Mouse (Mus musculus): ENCODE measurements around the gene C1ra. TPM values are rescaled to one million over a fixed set of nuclear protein-coding genes. Genes with fewer than 3 reads are reported as not detected.
A peak's percentile ranks its signal among the peaks of the same experiment; 100 is the strongest.
"Not testable (repeated sequence)": the region's sequence is repeated elsewhere in the genome, so short reads cannot be mapped to it uniquely, and the experiment has no call there.

Gene C1ra
- total RNA-seq, 2 experiments from 2014 or later: 6.9 to 8.8 TPM

DNA sequence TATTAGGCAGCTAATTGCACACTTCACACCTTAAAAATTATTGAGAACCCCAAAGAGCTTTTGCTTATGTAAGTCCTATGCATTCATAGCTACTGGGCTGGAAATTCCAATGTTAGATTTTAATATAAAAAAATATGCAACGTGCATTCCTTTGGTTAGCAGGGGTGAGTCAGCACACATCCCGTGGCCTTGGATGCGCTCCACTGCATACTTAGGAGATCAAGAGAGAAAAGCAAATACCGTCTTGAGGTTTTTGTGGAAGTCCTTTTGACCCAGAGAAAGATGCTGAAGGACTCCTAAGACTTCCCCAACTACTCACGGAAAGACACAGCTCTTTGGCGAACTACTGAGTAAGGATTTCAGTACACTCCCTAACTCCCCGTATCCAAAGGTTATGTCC lies 27.4 kb upstream of the C1ra start:
- no peak for DNase-seq
- intact Hi-C loops (cut with DNase I): loop anchor here (5.0 kb wide), 1 partner anchor 57 kb away; the partner anchor contains the start of gene C1s1

DNA sequence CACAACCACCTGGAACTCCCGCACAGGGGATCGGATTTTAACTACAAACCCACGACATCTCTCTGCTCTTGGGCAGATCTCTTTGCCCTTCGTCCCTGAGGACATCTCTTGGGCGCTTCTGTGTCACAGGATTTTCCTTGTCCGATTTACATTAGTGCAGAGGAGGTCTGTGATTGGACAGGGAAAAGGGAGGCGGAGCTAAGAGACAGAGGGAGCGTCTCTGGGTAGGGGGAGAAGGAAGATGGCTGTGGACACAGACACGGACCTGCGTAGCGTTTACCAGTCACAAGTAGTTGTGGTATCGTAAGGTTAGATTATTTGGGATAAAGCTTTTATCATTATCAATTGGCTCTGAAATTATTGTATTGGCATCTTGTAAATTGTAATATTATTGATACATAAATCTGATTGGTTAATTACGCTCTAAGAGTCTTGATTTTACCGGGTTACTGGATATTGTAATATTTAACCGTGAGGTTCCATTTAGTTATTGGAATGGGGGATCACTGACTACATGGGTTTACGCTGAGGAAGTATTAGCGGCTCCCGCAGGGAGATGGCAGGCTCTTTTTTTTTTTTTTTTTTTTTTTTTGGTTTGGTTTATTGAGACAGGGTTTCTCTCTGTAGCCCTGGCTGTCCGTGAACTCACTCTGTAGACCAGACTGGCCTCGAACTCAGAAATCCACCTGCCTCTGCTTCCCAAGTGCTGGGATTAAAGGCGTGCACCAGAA lies 26.6 kb upstream of the C1ra start:
- DNase-seq: no peak
- intact Hi-C loops (cut with DNase I): no loop called here

DNA sequence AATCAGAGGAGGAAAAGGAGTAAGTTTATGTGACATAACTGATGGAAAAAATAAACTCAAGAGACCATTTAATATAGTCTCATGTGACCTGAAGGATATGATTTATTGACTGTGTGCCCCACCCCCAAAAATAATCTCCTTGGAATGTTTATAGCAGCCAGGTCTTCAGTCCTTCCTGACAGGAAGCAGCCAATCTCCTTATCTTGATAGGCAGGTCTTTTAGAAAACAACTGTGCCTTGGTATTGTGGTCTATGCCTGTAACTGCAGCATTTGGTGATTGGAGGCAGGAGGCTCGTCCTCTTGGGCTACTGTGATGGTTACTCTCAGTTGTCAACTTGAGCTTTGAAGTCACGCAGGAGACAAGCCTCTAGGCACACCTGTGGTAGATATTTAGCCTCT lies 24.7 kb upstream of the C1ra start:
- DNase-seq: no peak
- intact Hi-C loops (cut with DNase I): no loop called here

DNA sequence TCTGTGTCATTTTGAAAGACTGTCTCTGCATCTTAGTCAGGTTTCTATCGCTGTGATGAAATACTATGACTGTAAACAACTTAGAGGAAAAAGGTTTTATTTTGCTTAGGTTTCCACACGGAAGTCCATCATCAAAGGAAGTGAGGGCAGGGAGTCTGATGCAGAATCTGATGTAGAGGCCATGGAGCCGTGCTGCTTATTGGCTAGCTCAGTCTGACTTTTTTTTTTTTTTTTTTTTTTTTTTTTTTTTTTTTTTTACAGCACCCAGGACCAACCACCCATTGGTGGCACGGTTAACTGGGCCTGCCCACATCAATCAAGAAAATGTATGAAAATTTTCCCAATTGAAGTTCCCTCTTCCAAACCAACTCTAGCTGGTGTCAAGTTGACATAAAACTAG lies 23.3 kb upstream of the C1ra start:
- no peak for DNase-seq
- intact Hi-C loops (cut with DNase I): no loop called here

DNA sequence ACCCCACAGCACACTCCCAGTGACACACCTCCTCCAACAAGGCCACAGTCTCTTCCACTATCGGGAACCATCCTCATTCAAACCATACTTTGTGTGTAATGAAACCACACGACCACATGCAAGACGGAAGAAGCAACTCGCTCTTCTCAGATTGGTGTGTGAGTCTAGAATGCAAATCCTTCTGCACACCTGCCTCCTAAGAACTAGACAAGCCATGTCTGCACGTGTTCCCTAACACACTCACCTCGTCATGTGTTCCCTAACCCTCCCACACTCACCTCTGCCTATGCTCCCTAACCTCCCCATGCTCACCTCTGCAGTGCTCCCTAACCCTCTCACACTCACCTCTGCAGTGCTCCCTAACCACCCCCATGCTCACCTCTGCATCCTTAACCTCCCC lies 20.8 kb upstream of the C1ra start:
- intact Hi-C loops (cut with DNase I): loop anchor here (10.0 kb wide), 1 partner anchor 263 kb away; the partner anchor contains the start of genes Atn1 and Gm45234
- DNase-seq: no peak

DNA sequence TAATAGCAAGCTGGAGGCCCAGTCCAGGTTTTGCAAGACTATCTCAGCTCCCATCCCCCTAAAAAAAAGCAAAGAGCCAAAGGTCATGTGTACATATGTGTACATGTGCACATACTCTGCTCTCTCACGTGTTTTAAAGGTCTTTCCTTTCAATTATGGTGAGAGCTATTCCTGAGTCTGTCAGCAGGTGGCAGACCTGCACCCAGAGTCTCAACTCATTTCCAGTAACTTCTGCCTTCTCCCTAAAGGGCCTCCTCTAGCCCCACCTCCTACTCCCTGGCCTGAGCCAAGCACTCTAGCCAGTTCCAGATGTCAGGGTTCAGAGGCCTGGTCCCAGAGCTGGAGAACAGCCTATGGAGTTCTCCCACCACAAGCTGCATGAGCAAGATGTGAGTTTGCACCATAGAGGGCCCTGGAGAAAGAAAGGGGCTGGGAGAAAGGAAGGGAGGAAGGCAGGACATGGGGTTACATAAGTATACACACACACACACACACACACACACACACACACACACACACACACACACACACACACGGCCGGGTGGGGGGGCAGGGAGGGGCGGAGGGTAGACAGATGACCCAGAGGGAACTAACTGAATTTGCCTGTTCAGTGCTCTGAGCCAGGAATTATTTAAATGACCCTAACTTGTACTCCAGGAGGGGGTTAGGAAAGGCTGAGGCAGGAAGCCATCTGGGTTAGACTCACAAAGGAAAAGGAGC lies 19.2 kb upstream of the C1ra start, which contains the start of gene C1rl:
Gene C1rl, plus strand, starts transcription at position 272 of the 720 bp plus-strand sequence.
- intact Hi-C loops (cut with DNase I): loop anchor here (10.0 kb wide), 1 partner anchor 262 kb away; the partner anchor contains the start of genes Atn1 and Gm45234
- peak; percentile 87 to 90 for DNase-seq

DNA sequence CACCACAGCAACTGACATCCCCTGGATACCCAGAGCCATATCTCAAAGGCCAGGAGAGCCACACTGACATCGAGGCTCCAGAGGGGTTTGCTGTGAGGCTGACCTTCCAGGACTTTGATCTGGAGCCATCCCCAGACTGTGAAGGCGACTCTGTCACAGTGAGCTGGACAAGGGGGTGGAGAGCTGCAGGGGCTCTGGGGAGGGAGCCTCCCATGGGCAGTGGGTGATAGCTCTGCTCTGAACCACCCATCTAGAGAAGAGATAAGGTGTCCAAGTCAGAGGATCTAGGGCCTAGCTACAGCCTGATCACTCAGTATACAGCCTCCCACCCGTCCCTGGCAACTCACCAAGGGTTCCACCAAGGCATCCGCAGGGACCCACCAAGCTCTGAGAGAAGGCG lies 18.3 kb upstream of the C1ra start:
- intact Hi-C loops (cut with DNase I): loop anchor here (10.0 kb wide), 1 partner anchor 261 kb away; the partner anchor contains the start of genes Atn1 and Gm45234
- DNase-seq: peak; percentile 16 to 32

DNA sequence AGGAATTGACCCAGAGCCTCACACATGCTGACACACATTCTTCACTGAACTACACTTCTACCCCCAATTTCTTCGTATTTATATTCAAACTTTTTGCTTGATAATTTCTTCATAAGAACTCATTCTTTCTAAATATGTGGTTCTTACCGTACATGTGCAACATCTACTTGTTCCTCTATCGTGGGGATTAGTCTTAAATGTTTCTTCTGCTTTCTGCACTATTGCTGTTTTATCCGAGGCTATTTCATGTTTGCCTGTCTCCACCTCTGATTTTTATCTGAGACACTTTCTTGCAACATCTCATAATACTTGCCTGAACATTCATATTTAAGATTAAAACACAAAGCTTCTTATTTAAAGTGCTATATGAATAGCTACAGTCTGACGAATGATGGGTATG lies 16.2 kb upstream of the C1ra start:
- intact Hi-C loops (cut with DNase I): loop anchor here (10.0 kb wide), 1 partner anchor 259 kb away; the partner anchor contains the start of genes Atn1 and Gm45234
- DNase-seq: no peak

DNA sequence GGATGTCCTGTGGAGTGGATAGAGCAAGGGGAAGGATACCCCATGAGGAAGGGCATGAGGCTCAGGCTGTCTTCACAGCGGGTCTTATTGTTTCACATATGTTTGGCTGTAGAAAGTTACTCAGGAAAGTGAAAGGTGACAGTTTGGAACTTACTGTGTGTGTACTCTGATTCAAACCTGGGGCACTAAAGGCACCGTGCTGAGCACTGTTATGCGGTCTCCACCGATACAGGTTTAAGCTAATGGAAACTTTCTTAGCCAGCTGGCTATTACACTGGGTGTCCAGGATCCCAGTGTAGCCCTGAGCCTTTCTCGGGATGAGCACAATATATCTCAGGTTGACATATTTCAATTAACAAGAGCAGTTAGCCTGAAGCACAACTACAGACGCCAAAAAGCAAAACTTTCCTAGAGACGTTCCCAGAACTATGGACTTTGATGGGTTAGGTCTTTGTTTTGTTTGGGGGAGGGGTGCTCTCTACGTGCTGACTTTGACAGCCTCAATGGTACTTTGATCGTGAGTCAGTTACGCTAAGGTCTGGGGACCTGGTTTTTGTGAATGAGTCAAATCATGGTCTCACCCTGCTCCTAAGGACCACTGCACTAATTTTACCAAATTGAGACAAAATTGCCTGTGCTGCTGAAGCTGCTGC lies 12.2 kb upstream of the C1ra start:
- DNase-seq: no peak
- intact Hi-C loops (cut with DNase I): loop anchor here (10.0 kb wide), 1 partner anchor 255 kb away; the partner anchor contains the start of genes Atn1 and Gm45234

DNA sequence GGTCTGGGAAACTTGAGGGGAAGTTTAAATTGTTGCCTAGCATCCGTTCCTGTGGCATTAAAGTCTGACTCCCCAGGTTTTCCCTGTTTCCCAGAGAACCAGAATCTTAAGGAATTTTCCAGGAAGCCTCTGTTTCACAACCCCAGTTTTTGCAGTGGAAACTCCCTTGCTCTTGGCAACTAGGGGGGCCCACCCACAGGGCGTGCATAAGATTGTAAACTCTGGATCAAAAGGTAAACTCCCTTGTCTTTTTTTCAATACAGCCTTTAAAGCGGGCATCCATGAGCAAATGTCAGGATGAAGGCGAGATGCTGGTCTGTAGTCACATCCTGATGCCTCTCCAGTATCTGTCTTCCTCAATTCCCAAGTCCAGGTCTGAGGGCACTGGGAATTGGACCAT lies 10.7 kb upstream of the C1ra start:
- DNase-seq: no peak
- intact Hi-C loops (cut with DNase I): no loop called here

DNA sequence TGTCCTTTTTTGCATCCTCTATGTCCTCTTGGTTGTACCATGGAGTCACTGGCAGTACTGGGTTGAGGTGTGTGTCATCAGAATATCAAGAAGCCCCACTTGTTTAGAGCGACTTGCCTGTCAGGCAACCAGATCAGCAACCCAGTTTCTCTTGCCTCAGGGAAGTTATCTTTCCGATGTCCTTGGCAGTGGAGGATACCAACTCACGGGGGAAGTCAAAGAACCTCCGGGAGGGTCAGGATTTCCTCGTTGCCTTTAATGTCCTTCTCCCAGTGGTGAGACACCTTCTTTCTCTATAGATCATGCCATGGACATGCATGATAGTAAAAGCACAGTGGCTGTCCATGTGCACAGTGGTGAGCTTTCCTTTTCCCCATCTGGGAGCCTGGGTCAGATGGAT lies 10.2 kb upstream of the C1ra start:
- intact Hi-C loops (cut with DNase I): no loop called here
- no peak for DNase-seq

DNA sequence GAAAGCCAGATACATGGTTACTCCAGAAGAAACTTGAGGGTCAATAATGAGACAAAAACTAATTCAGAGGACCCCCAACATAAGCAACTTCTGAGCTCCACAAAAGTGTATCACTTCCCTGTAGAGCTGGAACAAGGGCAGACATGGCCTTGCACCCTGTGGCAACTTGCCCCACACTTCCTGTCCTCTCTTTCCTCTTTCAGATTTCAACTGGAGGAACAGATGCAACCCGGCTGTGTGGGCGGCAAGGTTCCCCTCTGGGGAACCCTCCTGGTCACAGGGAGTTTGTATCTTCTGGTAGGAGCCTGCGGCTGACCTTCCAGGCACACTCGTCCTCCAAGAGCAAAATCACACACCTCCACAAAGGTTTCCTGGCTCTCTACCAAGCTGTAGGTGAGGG lies 7.2 kb upstream of the C1ra start:
- DNase-seq: peak in 1 of 2 experiments; percentile 20
- intact Hi-C loops (cut with DNase I): no loop called here

DNA sequence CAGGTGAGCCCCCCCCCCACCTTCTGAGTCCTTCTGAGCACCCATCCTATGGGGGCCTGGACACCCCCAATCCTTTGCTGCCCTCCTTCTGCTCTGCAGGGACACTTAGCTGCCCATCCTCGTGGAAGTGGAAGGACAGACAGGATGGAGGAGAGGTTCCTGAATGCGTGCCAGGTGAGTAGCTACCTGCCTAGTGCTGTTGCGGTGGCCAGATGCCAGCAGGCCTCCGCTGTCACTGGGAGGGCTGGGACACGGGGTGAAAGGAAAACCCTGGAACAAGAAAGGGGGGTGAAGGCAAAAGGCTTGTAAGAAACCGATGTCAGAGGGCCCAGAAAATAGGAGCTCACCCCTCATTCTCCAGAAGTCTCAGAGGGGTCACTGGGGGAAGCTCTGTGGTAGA lies 5.2 kb upstream of the C1ra start:
- intact Hi-C loops (cut with DNase I): no loop called here
- no peak for DNase-seq

DNA sequence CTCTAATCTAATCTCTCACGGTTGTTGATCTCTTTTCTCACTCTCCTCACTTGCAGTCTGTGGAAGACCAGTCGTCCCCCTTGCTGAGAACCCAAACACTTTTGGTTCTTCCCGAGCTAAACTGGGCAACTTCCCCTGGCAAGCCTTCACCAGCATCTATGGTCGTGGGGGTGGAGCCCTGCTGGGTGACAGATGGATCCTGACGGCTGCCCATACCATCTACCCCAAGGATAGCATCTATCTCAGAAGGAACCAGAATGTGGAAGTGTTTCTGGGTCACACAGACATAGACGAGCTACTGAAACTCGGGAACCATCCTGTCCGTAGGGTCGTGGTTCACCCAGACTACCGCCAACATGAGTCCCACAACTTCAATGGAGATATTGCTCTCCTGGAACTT lies 3.9 kb upstream of the C1ra start:
- DNase-seq: no peak

DNA sequence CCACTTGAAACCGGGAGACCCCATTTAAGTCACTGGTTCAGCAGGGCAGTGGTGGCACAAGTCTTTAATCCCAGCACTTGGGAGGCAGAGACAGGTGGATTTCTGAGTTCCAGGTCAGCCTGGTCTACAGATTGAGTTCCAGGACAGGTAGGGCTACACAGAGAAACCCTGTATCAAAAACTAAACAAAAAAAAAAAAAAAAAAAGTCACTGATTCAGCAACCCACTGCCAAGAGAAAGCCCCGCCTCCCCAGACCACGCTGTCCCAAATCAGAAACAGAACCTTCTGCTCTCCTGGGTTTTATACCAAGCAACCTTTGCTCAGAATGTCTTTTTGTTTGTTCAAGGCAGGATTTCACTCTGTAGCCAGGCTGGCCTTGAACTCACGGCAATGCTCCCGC lies 3.0 kb upstream of the C1ra start:
- DNase-seq; intact Hi-C loops (cut with DNase I): not testable (repeated sequence)

More for the DNA sequence above, 3.9 kb upstream of the C1ra start:
- intact Hi-C loops (cut with DNase I): no loop called here

DNA sequence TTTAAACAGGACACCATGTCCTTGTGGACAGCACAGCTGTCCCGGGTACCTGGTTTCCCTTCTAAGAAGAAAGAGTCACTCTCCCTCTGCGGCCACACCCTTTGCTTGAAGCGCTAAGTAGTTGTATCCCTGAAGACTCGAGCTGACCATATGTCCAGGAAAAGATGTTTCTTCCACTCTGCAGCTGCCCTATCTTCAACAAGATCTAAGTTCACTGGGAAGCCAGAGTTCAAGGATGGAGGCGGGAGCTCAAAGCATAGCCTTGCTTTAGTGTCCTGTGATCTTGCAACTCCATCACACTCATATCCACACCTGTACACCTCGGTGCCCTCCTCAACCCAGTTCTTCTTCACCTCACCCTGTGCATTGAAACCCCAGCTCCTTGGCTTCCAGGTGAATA lies 269 bp upstream of the C1ra start:
- no peak for DNase-seq
- intact Hi-C loops (cut with DNase I): no loop called here

DNA sequence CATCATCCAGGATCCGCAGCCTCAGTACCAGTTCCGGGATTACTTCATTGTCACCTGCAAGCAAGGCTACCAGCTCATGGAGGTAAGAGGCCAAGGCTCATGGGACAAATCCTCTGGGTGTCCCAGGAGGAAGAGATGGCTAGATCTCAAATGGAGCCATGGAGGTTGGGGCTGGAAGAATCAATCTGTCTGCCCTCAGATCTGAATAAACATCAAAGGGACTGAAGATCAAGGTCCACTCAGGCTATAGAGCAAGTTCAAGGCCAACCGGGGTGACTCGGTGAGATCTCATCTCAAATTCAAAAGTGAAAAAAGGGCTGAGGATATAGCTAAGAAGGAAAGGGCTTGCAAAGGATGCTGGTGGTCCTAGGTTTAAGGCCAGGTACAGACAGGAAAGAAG lies 5.5 kb downstream of the C1ra start:
- not testable (repeated sequence) for DNase-seq
- intact Hi-C loops (cut with DNase I): loop anchor here (2.0 kb wide), 1 partner anchor 53 kb away; the partner anchor contains the start of gene C1rb

DNA sequence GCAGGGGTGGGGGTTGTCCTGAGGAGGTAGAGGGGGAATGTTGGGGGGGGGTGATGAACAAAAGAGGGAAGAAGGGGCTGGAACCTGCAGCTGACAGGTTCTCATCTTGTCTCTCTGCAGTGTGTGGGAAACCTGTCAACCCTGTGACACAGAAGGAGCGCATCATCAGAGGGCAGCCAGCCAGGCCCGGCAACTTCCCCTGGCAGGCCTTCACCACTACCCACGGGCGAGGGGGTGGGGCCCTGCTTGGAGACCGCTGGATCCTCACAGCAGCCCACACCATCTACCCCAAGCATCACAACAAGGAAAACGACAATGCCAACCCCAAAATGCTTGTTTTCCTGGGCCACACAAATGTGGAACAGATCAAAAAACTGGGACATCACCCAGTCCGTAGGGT lies 9.9 kb downstream of the C1ra start:
- DNase-seq; intact Hi-C loops (cut with DNase I): not testable (repeated sequence)

DNA sequence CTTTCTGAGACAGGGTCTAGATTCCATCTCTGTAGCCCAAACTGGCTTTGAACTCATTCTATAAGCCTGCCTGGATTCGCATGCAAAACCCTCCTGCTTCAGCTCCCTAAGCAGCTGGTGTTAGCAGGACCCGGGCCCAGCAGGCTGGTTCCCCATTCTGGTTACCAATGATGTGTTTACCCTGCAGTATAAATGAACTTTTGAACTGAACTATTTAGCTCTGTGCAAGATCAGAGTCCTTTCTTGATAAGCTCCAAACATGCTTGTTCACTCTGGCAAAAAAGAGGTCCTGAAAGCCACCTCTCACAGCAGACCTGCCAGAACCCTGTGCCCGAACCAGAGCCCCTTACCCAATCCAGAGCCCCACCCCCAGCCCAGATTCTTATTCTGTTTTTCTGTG lies 15.7 kb downstream of the C1ra start:
- no peak for DNase-seq
- intact Hi-C loops (cut with DNase I): no loop called here

DNA sequence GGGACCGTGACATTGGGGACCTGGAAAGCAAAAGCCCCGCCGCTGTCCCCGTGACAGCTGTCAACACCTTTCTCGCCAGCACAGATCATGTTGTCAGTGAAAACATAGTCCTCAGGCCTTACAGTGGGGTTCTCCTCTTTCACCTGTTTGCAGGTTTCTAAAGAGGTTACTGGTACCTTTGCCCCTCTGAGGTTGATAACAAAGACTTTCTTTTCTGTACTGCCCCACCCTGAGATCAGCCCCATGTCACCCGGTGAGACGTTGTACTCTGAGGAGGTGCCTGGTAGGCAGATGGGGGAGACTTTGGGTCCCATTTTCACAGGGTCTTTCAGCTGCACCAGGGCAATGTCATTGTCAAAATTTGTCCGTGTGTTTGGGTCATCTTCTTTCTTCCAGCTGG lies 18.9 kb downstream of the C1ra start:
- intact Hi-C loops (cut with DNase I): no loop called here

More for the DNA sequence above, 18.9 kb downstream of the C1ra start:
- DNase-seq: no peak
